Mouse (Mus musculus) heart, adult 18-20 months (tissue): ENCODE results near the gene Alkbh4. TPM values are rescaled to one million over a fixed set of nuclear protein-coding genes. Genes with fewer than 3 reads are reported as not detected.

Source experiments
- DNase-seq, 2 experiments: peaks; one replicate each; pipeline ENCODE4 v3.0.0; 2021 to 2022; ENCODE audit warnings: mixed read lengths in 1 of 2
- microRNA-seq, 2 experiments: library from miRNA; unstranded; fragments of <30 nt; microRNA quantifications; one replicate each; pipeline ENCODE4 v1.2.0; 2022
- total RNA-seq, 2 experiments: library from RNA; stranded (reverse); gene quantifications; 2 replicates each; pipeline ENCODE4 v1.2.3; 2021

Alkbh4 gene
- total RNA-seq, 2 experiments from 2014 or later, result 4.7 to 4.9 TPM

- DNase-seq, result no peak
Measured at GRCm38 (mm10) chr5:136181197-136181596, 45.3 kb downstream of the Alkbh4 start.

GRCm38 (mm10) chr5:136182049-136182448 is 46.1 kb downstream of the Alkbh4 start:
- no peak for DNase-seq

- DNase-seq, result no peak
Measured at GRCm38 (mm10) chr5:136182830-136183229, 46.9 kb downstream of the Alkbh4 start.

- no peak for DNase-seq
Measured at GRCm38 (mm10) chr5:136183766-136184165, 47.8 kb downstream of the Alkbh4 start.

- DNase-seq, result peak; percentile 62 to 74
Measured at GRCm38 (mm10) chr5:136186723-136187122, 50.8 kb downstream of the Alkbh4 start.

Small RNA genes within 50 kb of the gene (microRNA-seq; reads per million reads assigned to microRNA genes)
- 0.38 to 3.0 reads per million in 2 experiments for gene Mir7035

Other genes with a start within 250 kb of the Alkbh4 start
- 100 to 1,000 TPM; 501 to 698 TPM for gene Hspb1, start 248.2 kb upstream of the Alkbh4 start, total RNA-seq
- gene Ywhag, start 201.5 kb upstream of the Alkbh4 start, total RNA-seq, result 100 to 1,000 TPM; 285 to 287 TPM
- under 1 TPM; 0.21 to 0.40 TPM for gene Ssc4d, start 161.6 kb upstream of the Alkbh4 start, total RNA-seq
- not detected for gene Zp3, start 156.0 kb upstream of the Alkbh4 start, total RNA-seq
- gene Dtx2, start 141.3 kb upstream of the Alkbh4 start, total RNA-seq, result 1 to 10 TPM; 6.5 to 8.1 TPM
- gene Upk3b, start 97.7 kb upstream of the Alkbh4 start, total RNA-seq, result 10 to 100 TPM; 11.1 to 23.7 TPM
- gene Upk3bl, start 81.7 kb upstream of the Alkbh4 start, total RNA-seq, result not detected
- gene Rasa4, start 52.2 kb upstream of the Alkbh4 start, total RNA-seq, result 1 to 10 TPM; 4.8 to 5.4 TPM
- gene Polr2j, start 19.5 kb upstream of the Alkbh4 start, total RNA-seq, result 10 to 100 TPM; 63.7 to 78.8 TPM
- gene Lrwd1, start 72 bp upstream of the Alkbh4 start, total RNA-seq, result 1 to 10 TPM; 5.5 to 5.7 TPM
- gene Orai2, start 34.6 kb downstream of the Alkbh4 start, total RNA-seq, result 1 to 10 TPM; 1.2 to 2.4 TPM
- 10 to 100 TPM; 13.8 to 24.2 TPM for gene Prkrip1, start 62.8 kb downstream of the Alkbh4 start, total RNA-seq
- gene Sh2b2, start 110.4 kb downstream of the Alkbh4 start, total RNA-seq, result 1 to 10 TPM; 1.0 to 2.0 TPM